Mouse (Mus musculus): ENCODE measurements at regions not wholly inside any gene's neighbourhood (a gene's known extent, or its start where the extent isn't known, plus 50 kb on each side); places are given as distances from the start of the nearest gene placed in this dataset.

DNA sequence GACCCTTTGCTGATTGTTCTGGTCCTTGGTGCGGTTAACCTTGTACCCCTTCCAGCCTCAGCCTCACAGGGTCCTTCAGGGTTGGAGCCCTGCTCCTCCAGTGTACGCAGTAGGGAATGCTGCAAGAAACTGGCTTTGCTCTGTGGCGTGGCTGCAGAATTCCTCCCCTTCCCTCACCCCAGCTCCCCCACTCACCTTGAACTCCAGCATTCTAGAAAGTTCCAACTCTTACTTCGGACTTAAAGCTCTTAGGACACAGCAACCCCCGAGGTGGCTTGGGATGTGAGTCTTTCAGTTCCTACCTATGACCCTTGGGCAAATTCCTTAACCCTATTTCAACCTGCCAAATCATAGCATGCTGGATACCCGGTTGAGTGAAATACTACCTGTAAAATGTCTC lies 73.3 kb upstream of the 1700024P04Rik start:
- no peak for DNase-seq (ENCODE audit: low read depth, low spot score)

DNA sequence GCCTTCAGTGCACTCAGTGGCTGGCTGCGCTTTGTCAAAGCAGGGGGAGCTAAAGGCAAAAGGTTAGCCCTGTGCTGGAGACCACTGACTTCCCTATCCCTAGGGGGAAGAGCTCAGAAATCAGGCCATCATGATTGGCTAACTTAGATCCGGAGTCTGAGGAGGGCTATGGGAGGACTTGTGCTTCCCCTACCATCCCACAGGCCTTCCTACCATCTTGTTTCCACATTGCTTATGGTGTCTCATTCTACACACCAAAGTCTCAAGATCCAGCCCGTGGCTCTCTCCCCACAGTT lies 72.9 kb upstream of the 1700024P04Rik start:
- no peak for DNase-seq (ENCODE audit: low read depth, low spot score)

DNA sequence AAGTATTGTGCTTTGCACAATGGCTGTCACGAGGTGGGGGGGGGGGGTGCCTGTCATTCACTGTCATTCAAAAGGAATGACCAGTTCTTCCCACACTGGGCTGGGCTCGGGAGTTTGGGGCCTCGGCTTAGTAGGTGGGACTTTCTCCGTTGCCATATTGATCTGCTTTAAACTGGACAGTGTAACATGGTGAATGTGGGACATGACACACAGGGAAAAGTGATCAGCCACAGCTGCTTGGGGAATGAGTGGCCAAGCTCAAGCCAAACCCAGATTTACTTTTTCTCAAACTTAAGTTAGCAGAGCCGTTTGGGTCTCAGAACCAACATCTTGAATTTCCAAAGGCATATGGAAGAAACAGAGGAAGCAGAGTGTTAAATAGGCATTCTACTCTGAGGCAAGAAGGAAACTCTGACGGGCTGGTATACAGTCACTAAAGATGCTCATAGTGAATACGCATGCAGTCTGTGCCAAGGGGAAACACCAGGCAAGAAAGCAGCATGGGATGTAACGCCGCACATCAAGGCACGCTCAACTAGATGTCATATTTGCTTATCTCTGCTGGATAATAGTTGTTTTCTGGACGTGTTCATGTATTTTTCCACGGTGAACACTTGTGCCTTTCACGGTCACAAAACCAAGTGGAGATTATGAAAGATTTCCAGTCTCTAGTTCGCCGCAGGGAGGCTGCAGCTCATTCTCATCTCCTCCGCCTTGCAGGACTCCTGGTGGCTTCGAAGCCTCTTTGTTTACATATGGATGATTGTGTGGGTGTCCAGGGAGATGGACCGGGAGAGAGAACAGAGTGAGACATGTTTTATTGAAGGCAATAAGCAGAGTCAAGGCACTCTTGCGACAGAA lies 72.3 kb upstream of the 1700024P04Rik start:
- DNase-seq (ENCODE audit: low read depth, low spot score): peak; percentile 51

DNA sequence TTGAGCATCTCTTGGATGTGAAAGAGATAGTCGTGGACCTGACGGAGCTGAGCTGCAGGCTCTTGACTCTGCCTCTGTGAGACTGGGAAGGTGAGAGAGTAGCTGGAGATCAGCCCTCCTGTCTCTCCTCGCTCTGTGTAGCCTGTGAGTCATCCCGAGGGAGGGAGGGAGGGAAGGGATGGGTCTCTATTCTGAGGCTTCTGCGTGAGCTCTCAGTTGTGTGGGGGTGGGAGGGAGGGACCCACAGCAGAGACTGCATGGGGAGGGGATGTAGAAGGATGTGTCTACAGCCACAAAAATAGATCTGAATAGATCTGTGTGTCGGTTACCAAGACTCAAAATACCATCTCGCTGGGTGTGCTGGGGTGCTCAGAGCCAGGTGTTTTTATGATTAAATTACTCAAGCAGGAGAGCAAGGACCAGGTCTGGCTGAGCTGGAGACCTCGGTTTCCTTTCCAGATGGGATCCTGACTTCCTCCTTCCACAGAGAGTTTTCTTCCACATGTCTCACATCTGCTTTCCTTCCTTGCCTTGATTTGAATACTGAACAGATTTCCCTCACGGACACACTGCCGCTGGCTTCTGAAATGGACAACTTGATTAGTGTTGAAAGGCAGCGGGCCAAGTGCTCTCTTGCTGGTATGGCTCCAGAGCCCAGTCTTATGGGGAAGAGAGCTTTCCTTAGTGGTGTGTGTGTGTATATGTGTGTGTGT lies 71.4 kb upstream of the 1700024P04Rik start:
- peak; percentile 95 for DNase-seq (ENCODE audit: low read depth, low spot score)

DNA sequence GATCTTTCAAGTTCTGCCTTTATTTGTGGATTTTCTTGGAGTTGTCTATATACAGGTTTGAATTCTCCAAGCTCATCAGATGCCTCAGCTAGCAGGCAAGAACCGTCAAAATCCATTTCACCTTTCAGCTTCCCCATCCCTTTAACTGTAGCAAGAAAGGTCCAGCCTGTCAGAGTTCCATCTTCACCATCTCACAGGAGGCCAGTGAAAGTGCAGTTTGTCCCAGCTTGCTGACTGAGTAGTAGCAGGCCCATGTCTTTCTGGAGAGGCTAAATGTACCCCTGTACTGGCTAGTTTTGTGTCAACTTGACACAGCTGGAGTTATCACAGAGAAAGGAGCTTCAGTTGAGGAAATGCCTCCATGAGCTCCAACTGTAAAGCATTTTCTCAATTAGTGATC lies 67.7 kb upstream of the 1700024P04Rik start:
- no peak for DNase-seq (ENCODE audit: low read depth, low spot score)

DNA sequence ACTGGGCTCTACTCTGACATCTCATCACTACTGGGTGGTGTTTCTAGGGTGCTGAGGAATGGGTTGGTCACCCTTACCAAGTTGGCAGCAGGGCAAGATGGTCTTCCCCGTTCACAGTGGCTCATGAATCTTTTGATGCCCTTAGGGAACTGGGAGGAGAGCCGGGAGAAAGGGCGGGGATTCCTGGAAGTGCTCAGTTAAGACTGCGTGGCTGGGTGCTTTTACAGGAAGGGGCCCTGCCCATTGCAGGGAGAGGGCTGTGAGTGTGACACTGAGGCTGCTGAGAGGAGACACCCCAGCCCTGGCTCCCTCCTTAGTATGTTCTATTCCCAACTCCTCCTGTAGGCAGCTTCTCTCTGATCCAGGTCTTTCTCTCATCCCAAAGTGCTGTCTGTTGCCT lies 65.3 kb upstream of the 1700024P04Rik start:
- no peak for DNase-seq (ENCODE audit: low read depth, low spot score)

DNA sequence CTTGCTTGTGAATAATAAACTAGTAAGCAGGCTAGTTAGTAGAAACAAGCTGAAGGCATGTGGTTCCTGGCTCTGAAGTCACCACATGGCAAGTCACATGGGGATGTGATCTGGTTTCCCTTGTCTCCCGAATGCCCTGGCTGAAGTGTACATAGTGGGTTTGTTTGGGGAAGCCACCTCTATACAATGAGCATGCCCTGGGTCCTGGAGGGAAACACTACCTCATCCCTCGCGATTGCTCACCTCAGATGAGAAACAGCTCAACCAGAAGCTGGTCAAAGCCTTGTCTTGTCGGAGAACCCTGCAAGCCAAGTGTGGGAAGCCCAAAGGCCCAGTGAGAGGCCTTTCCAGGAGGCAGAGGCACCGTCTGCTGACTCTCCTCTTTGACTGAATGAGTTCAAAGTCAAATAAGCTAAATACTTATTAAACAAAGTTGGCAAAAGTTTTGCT lies 64.3 kb upstream of the 1700024P04Rik start:
- DNase-seq (ENCODE audit: low read depth, low spot score): no peak

DNA sequence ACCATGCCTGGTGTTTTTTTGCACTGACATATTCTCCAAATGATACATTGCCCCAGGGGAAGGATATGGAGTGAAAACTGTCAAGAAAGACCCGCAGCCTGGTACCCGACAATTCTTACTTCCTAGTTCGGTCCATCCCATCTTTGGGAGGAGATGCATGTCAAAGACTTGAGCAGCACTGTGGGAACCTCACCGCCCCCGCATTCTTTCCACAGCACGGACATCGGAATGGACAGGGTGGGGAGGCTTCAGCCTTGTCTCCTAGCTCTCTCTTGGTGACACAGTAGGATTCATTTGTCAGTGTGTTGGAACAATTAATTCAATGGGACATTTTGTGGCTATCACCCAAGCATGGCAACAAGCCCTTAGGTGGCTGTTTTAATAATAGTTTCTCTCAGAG lies 62.9 kb upstream of the 1700024P04Rik start:
- DNase-seq (ENCODE audit: low read depth, low spot score): no peak

DNA sequence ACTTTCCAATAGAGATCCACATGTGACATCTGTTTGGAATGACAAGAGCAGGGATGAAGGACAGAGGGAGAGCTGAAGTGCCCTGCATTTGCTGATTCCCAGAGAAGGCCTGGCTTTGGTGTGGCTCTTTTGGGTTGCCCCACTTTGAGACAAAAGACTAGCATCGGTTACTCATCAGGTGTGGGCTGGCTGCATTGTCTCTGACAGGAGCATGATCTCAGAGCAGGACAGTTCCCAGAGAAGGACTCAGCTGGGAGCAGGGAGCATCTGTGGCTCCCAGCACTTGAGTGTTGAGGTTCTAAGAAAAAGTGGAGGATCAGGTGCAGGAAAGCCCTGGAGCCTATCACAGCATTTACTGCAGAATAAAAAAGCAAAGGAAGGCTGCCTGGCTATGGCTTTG lies 62.4 kb upstream of the 1700024P04Rik start:
- DNase-seq (ENCODE audit: low read depth, low spot score): no peak

DNA sequence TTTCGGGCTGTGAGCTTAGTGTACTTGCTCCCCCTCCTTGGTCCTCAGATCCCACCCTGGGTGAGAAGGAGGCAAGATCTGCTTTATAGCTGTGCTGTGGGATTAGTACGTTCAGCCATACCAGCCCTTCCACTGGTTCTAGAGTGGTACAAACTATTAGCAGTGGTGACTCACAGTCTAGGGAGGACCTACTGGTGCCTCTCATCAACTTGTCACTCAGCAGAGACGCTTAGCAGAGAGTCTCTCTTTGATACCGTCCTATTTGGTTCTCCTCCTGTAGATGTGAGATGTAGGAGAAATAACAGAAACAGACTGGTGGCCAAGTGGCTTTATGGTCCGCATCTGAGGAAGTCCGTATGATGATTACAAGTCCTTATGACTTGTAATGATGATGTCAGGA lies 57.7 kb upstream of the 1700024P04Rik start:
- DNase-seq (ENCODE audit: low read depth, low spot score): no peak

DNA sequence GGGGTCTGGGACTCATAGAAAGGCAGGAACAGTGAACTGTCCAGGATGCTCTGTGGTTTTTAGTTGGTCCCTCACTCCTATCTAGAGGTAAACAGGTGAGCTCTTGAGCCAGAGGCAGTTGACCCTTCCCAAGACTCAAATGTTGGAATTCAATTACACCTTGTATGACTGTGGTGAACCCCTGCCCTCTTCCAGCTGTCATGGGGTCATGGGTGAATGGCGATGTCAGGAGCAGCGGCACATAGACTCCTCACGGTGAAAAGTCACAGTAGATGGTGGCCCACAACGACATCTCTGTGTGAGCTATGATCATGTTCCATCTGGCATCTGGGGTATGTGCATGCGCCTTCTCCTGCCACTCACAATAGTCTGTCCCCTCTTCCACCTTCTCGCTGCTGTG lies 56.9 kb upstream of the 1700024P04Rik start:
- DNase-seq (ENCODE audit: low read depth, low spot score): no peak

DNA sequence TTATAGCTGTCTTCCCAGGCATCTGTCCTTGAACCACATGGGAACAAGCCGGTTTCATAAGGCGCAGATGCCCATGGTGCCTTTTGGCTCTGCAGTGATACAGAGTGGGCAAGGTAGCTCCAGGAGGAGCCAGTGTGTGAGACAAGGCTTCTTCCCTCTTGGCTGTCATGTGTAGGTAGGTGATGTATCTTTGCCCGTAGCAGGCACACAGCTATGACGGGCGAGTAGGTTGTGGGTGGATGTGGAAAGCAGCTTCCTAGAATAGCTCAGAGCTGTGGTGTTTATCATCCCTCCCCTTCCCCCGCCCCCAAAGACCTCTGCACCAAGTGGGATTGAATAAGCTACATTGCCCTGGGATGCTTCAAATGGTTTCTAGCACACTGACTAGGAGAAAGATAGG lies 56.5 kb upstream of the 1700024P04Rik start:
- DNase-seq (ENCODE audit: low read depth, low spot score): peak; percentile 90

DNA sequence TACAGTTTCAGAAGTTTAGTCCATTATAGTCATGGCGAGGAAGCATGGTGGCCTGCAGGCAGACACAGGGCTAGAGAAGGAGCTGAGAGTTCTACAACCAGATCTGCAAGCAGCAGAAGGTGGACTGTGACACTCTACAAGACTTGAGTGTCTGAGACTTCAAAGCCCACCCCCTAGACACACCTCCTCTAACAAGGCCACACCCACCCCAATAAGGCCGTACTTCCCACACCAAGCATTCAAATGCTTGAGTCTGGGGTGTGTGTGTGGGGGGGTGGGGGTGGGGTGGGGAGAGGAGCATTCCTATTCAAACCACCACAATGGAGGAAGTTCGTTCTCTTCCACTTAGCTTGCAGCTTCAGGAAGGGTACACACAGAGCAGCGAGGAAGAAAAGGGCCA lies 55.8 kb upstream of the 1700024P04Rik start:
- no peak for DNase-seq (ENCODE audit: low read depth, low spot score)

DNA sequence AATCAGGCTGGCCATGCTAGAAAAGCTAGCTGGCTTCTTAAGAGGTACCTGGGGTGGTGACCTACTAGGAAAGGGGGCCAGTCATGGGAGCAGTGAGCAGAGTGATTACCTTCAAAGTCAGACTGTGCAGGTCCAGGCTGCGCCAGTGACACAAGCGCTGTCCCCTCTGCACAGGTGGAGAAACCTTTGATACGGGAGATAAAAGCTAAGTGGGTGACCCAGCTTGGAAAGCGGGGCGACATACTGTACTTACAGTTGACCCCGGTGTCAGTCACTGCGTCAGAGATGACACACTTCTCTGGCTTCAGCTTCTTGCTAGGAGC lies 54.7 kb upstream of the 1700024P04Rik start:
- no peak for DNase-seq (ENCODE audit: low read depth, low spot score)

DNA sequence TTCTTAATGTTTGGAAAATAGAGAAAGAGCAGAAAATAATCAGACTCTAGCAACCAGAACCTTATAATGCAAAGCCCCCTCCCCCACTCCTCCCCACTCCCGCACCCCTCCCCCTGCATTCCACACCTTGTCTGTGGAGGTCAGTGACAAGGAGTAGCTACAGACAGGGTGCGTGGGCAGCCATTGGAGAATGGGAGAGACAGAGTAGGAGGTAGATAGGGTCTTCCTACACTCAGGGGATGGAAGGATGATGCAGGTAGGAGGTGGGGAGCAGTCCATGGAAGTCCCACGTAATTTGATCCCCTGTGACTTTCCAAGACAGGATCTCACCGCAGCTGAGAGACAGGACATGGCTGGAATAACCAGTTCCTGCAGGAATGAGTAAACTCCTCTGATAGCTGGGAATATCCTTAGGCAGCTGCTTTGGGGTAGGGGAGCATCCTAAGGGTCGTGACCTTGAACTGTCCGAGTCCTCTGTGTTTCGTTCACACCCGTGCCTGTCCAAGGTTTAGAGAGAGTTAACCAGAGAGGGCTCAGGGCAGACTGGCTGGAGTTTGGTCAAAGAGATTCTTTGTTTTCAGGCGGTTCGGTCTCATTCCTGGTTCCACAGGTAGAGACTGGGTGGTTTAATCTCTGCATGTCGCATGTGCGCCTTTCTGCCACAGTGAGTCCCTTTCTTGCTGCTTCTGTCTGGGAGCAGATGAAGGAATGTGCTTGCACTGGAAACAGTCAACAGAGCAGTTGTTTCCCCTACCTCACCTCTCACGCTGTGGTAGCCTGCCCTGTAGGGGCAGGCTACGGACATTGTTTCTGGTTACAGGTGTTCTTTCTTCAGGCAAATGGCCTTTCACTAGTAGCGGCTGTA lies 54.1 kb upstream of the 1700024P04Rik start:
- DNase-seq (ENCODE audit: low read depth, low spot score): no peak

DNA sequence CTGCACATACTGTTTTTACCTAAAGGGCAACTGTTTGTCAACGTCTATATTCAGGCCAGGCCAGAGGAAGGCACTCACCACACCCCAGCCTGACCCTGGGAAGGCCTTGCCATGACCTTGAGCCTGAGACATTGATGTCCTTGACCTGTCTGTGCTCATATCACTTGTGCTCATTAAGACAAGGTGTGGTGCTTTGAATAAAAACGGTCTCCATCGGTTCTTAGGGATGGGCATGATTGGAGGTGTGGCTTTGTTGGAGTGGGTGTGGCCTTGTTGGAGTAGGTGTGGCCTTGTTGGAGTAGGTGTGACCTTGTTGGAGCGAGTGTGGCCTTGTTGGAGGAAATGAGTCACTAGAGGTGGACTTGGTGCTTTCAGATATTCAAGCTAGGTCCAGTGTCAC lies 52.8 kb upstream of the 1700024P04Rik start:
- DNase-seq (ENCODE audit: low read depth, low spot score): no peak
